Comparison of ENCODE assay signal across 7 mouse cellular contexts in genomic region chr17:84083307-84084263, GRCm38 (mm10).
A peak's percentile ranks its signal among the peaks of the same experiment; 100 is the strongest.
DNase-seq lines count a peak whose midpoint lies in the region; ATAC-seq and TF ChIP-seq lines count a peak whose summit lies in the region.

No protein-coding gene starts in this region.

- H3K4me1 ChIP-seq in CH12.LX (ENCODE audit: control insufficient read depth in 1 of 2, insufficient read depth in 2 of 2) = peaks cover 24 to 36% of the 10 kb centered on the region in 2 experiments
- H3K4me1 ChIP-seq in kidney, embryonic 15.5 days = peaks cover 45% of the 10 kb centered on the region
- H3K4me1 ChIP-seq in forebrain, postnatal 0 days (ENCODE audit: insufficient read depth) = 0 out of 2 replicates have a peak, but pooled peaks cover 2% of the 10 kb centered on the region

- TF ChIP-seq POLR2A in CH12.LX (IDR thresholded peaks at IDR 0.05; ENCODE audit: low read depth, low read length) = no peak
- no peak for TF ChIP-seq POLR2A in myocyte (IDR thresholded peaks at IDR 0.05; ENCODE audit: insufficient read length, low read depth)

- TF ChIP-seq RAD21 in CH12.LX (IDR thresholded peaks at IDR 0.05; ENCODE audit: low read depth, low read length) = no peak

- H3K79me2 ChIP-seq in CH12.LX (replicated peaks; ENCODE audit: control insufficient read depth, extremely low read depth, insufficient read depth, poor library complexity, severe bottlenecking) (no peaks in the 10 kb centered on the region), myocyte (ENCODE audit: control insufficient read depth, insufficient read depth) (no peaks in the 10 kb centered on the region)

- WGBS in kidney, embryonic 15.5 days = 62% methylated on average over 16 of the region's 16 CpGs
- 70% methylated on average over 16 of the region's 16 CpGs for WGBS in forebrain, postnatal 0 days

- dilution Hi-C loops in CH12.LX (cut with MboI; ENCODE audit: extremely low pct_ligation_motif_present, extremely low pct_unique_long_range_greater_than_20kb, low sequenced_read_pairs) = no loop called here

- no peaks in the 10 kb centered on the region for H3K9me3 ChIP-seq in CH12.LX (replicated peaks; ENCODE audit: low read length)
- H3K9me3 ChIP-seq in kidney, embryonic 15.5 days (replicated peaks) = no peaks in the 10 kb centered on the region
- H3K9me3 ChIP-seq in forebrain, postnatal 0 days (ENCODE audit: low read length) = no peaks in the 10 kb centered on the region

- H3K9ac ChIP-seq in CH12.LX (ENCODE audit: insufficient read depth, low read depth) = no peak overlapping the region
- no peak overlapping the region for H3K9ac ChIP-seq in kidney, embryonic 15.5 days
- no peak overlapping the region for H3K9ac ChIP-seq in forebrain, postnatal 0 days

- ATAC-seq in granulocyte monocyte progenitor cell, adult 5-6 weeks (replicated peaks; ENCODE audit: poor library complexity, severe bottlenecking) = 0 out of 2 replicates have a peak, but pooled peaks have one; percentile 12
- 0 out of 2 replicates have a peak, but pooled peaks have one; percentile 34 for ATAC-seq in kidney, embryonic 15.5 days (replicated peaks; ENCODE audit: low FRiP score)
- no peak for ATAC-seq in forebrain, postnatal 0 days

- in situ Hi-C loops in CH12.LX (cut with MboI; ENCODE audit: low pct_ligation_motif_present, low pct_unique_long_range_greater_than_20kb, low sequenced_read_pairs) = no loop called here

- H3K36me3 ChIP-seq in CH12.LX (replicated peaks in 1 of 2; ENCODE audit: control insufficient read depth in 1 of 2, insufficient read depth in 1 of 2, low read length in 1 of 2) (no peaks in the 10 kb centered on the region), myocyte (ENCODE audit: control insufficient read depth, insufficient read depth) (no peaks in the 10 kb centered on the region)
- H3K36me3 ChIP-seq in kidney, embryonic 15.5 days = no peaks in the 10 kb centered on the region
- no peaks in the 10 kb centered on the region for H3K36me3 ChIP-seq in forebrain, postnatal 0 days (ENCODE audit: insufficient read depth)

- no peak overlapping the region for H3ac ChIP-seq in myocyte (ENCODE audit: control insufficient read depth, insufficient read length)

- H3K27ac ChIP-seq in CH12.LX (ENCODE audit: insufficient read depth, low read depth) = no peak overlapping the region
- H3K27ac ChIP-seq in kidney, embryonic 15.5 days = peak overlapping the region; percentile 57
- H3K27ac ChIP-seq in forebrain, postnatal 0 days (ENCODE audit: low read depth, low read length) = no peak overlapping the region

- no peak for TF ChIP-seq CTCF in CH12.LX (conservative IDR thresholded peaks at IDR 0.05 in 1 of 2, IDR thresholded peaks at IDR 0.05 in 1 of 2; ENCODE audit: low read depth in 2 of 2, low read length in 2 of 2)
- no peak for TF ChIP-seq CTCF in forebrain, postnatal 0 days (IDR thresholded peaks at IDR 0.05; ENCODE audit: low read depth)

- DNase-seq in 3T3-L1 (ENCODE audit: low read depth, low spot score) (peak; percentile 99), CH12.LX (ENCODE audit: extremely low read depth) (peak; percentile 39)
- DNase-seq in forebrain, postnatal 0 days = no peak
- no peak for DNase-seq in c-Kit-positive CD71-positive TER-119-positive erythroid progenitor cells, embryonic 14.5 days (ENCODE audit: low spot score)

- H3K27me3 ChIP-seq in CH12.LX (replicated peaks) = no peaks in the 10 kb centered on the region
- H3K27me3 ChIP-seq in kidney, embryonic 15.5 days = no peaks in the 10 kb centered on the region
- no peaks in the 10 kb centered on the region for H3K27me3 ChIP-seq in myocyte (ENCODE audit: control insufficient read depth, insufficient read depth, insufficient read length)
- no peaks in the 10 kb centered on the region for H3K27me3 ChIP-seq in forebrain, postnatal 0 days (ENCODE audit: insufficient read depth, low read length)

- no peak overlapping the region for H3K4me3 ChIP-seq in CH12.LX (replicated peaks in 1 of 3; ENCODE audit: low read depth in 2 of 3, low read length in 2 of 3, poor library complexity in 1 of 3)
- H3K4me3 ChIP-seq in kidney, embryonic 15.5 days (replicated peaks) = no peak overlapping the region
- no peak overlapping the region for H3K4me3 ChIP-seq in myocyte
- H3K4me3 ChIP-seq in forebrain, postnatal 0 days (ENCODE audit: low read depth, low read length) = no peak overlapping the region

- TF ChIP-seq EP300 in CH12.LX (IDR thresholded peaks at IDR 0.05; ENCODE audit: low read length) = 0 out of 2 replicates have a peak, but pooled peaks have one; percentile 19

- H3K4me2 ChIP-seq in CH12.LX (ENCODE audit: insufficient read depth, low read depth, poor library complexity, severe bottlenecking) = peak overlapping the region; percentile 24; the same call in 1 of the 2 replicates
- no peak overlapping the region for H3K4me2 ChIP-seq in kidney, embryonic 15.5 days
- peak overlapping the region; percentile 59 for H3K4me2 ChIP-seq in myocyte (ENCODE audit: low read depth)
- H3K4me2 ChIP-seq in forebrain, postnatal 0 days (ENCODE audit: low read depth) = no peak overlapping the region

TF ChIP-seq in CH12.LX, 34 proteins besides CTCF, POLR2A, EP300 and RAD21:
- TF ChIP-seq ZNF384 (IDR thresholded peaks at IDR 0.05; ENCODE audit: low read depth, low read length) (no peak), MAFK (IDR thresholded peaks at IDR 0.05; ENCODE audit: insufficient replicate concordance, low read length) (no peak), SIN3A (IDR thresholded peaks at IDR 0.05; ENCODE audit: low read length) (0 out of 2 replicates have a peak, but pooled peaks have one; percentile 36), ELF1 (IDR thresholded peaks at IDR 0.05; ENCODE audit: low read depth, low read length) (no peak), CHD2 (IDR thresholded peaks at IDR 0.05; ENCODE audit: low read length) (peak; percentile 78), IRF4 (IDR thresholded peaks at IDR 0.05; ENCODE audit: low read depth, low read length) (0 out of 2 replicates have a peak, but pooled peaks have one; percentile 26), MAX (IDR thresholded peaks at IDR 0.05; ENCODE audit: low read length) (0 out of 2 replicates have a peak, but pooled peaks have one; percentile 14), NRF1 (IDR thresholded peaks at IDR 0.05; ENCODE audit: low read depth, low read length) (no peak), POLR2AphosphoS2 (IDR thresholded peaks at IDR 0.05; ENCODE audit: low read depth, low read length) (no peak), ETS1 (conservative IDR thresholded peaks at IDR 0.05; ENCODE audit: low read depth, low read length) (peak; percentile 20), MAZ (IDR thresholded peaks at IDR 0.05; ENCODE audit: low read depth, low read length) (0 out of 2 replicates have a peak, but pooled peaks have one; percentile 21), HCFC1 (IDR thresholded peaks at IDR 0.05; ENCODE audit: low read depth, low read length) (peak; percentile 15; the same call in 1 of the 2 replicates), BHLHE40 (IDR thresholded peaks at IDR 0.05; ENCODE audit: low read depth, low read length) (peak; percentile 63)

TF ChIP-seq in myocyte, 11 proteins besides CTCF, POLR2A, EP300 and RAD21:
- no peak for TF ChIP-seq MYOG (IDR thresholded peaks at IDR 0.05; ENCODE audit: control insufficient read depth in 1 of 3, insufficient read depth in 1 of 3, insufficient read length in 2 of 3, low read depth in 2 of 3)
- TF ChIP-seq E2F4 (IDR thresholded peaks at IDR 0.05; ENCODE audit: insufficient read depth) = no peak
- peak; percentile 18 for TF ChIP-seq POLR2AphosphoS2 (IDR thresholded peaks at IDR 0.05; ENCODE audit: insufficient read length, low read depth)
- no peak for TF ChIP-seq TCF12 (IDR thresholded peaks at IDR 0.05; ENCODE audit: insufficient read depth, poor library complexity, severe bottlenecking)
- TF ChIP-seq USF1 (IDR thresholded peaks at IDR 0.05; ENCODE audit: low read depth) = peak; percentile 68
- TF ChIP-seq SRF (IDR thresholded peaks at IDR 0.05; ENCODE audit: control insufficient read depth, insufficient read length, low read depth) = no peak
- TF ChIP-seq CEBPB (IDR thresholded peaks at IDR 0.05; ENCODE audit: insufficient read depth, poor library complexity, severe bottlenecking) = peak; percentile 50; the same call in 1 of the 2 replicates

Comparison
In these comparisons a context has a peak if more than half of its experiments do, and no peak if none do; other contexts are left out.
1. DNase-seq: peak in 3T3-L1 (single experiment) and CH12.LX (single experiment); none in forebrain, postnatal 0 days (single experiment) and c-Kit-positive CD71-positive TER-119-positive erythroid progenitor cells, embryonic 14.5 days (single experiment).
2. H3K4me2 ChIP-seq: peak in CH12.LX (single experiment) and myocyte (single experiment); none in kidney, embryonic 15.5 days (single experiment) and forebrain, postnatal 0 days (single experiment).